8 mouse cellular contexts compared by ENCODE assay signal in genomic region chr14:49525176-49525930, GRCm38 (mm10). TPM values are rescaled to one million over a fixed set of nuclear protein-coding genes. Genes with fewer than 3 reads are reported as not detected.
DNase-seq lines count a peak whose midpoint lies in the region; ATAC-seq and TF ChIP-seq lines count a peak whose summit lies in the region.

No protein-coding gene starts in this region.

- H3K4me2 ChIP-seq in embryonic facial prominence, embryonic 13.5 days: peak overlapping the region; percentile 64
- H3K4me2 ChIP-seq in heart, embryonic 15.5 days: peak overlapping the region; percentile 86
- H3K4me2 ChIP-seq in kidney, postnatal 0 days (ENCODE audit: low read length): peak overlapping the region; percentile 40
- H3K4me2 ChIP-seq in liver, embryonic 13.5 days: 0 out of 2 replicates have a peak overlapping the region, but pooled peaks have one; percentile 8
- peak overlapping the region; percentile 80 for H3K4me2 ChIP-seq in neural tube, embryonic 14.5 days (ENCODE audit: low read depth, low read length)

- TF ChIP-seq CTCF in kidney, postnatal 0 days (IDR thresholded peaks at IDR 0.05; ENCODE audit: low read depth): no peak; the same call in 1 of the 2 replicates

- peak overlapping the region; percentile 33 for H3K4me3 ChIP-seq in embryonic facial prominence, embryonic 13.5 days
- peak overlapping the region; percentile 39 for H3K4me3 ChIP-seq in heart, embryonic 15.5 days
- 0 out of 2 replicates have a peak overlapping the region, but pooled peaks have one; percentile 4 for H3K4me3 ChIP-seq in kidney, postnatal 0 days (replicated peaks; ENCODE audit: low read depth, low read length)
- no peak overlapping the region for H3K4me3 ChIP-seq in liver, embryonic 13.5 days (replicated peaks)
- H3K4me3 ChIP-seq in neural tube, embryonic 14.5 days (ENCODE audit: low read depth, low read length): peak overlapping the region; percentile 63

- no peak overlapping the region for H3K9ac ChIP-seq in embryonic facial prominence, embryonic 13.5 days
- no peak overlapping the region for H3K9ac ChIP-seq in heart, embryonic 15.5 days
- H3K9ac ChIP-seq in kidney, postnatal 0 days (ENCODE audit: low read depth, low read length): no peak overlapping the region
- no peak overlapping the region for H3K9ac ChIP-seq in liver, embryonic 13.5 days
- peak overlapping the region; percentile 78 for H3K9ac ChIP-seq in neural tube, embryonic 14.5 days (replicated peaks; ENCODE audit: low read depth, low read length)

- no peaks in the 10 kb centered on the region for H3K9me3 ChIP-seq in embryonic facial prominence, embryonic 13.5 days
- H3K9me3 ChIP-seq in heart, embryonic 15.5 days (replicated peaks): no peaks in the 10 kb centered on the region
- no peaks in the 10 kb centered on the region for H3K9me3 ChIP-seq in kidney, postnatal 0 days (replicated peaks; ENCODE audit: low read length)
- H3K9me3 ChIP-seq in liver, embryonic 13.5 days (replicated peaks): no peaks in the 10 kb centered on the region
- H3K9me3 ChIP-seq in neural tube, embryonic 14.5 days (ENCODE audit: control insufficient read depth, low read length): no peaks in the 10 kb centered on the region

- peaks cover 6% of the 10 kb centered on the region for H3K4me1 ChIP-seq in embryonic facial prominence, embryonic 13.5 days
- H3K4me1 ChIP-seq in heart, embryonic 15.5 days (replicated peaks): peaks cover 7% of the 10 kb centered on the region
- H3K4me1 ChIP-seq in kidney, postnatal 0 days (replicated peaks; ENCODE audit: insufficient read depth, low read length): no peaks in the 10 kb centered on the region
- no peaks in the 10 kb centered on the region for H3K4me1 ChIP-seq in liver, embryonic 13.5 days (replicated peaks)
- H3K4me1 ChIP-seq in neural tube, embryonic 14.5 days (ENCODE audit: control insufficient read depth, insufficient read depth, low read length): 0 out of 2 replicates have a peak, but pooled peaks cover 3% of the 10 kb centered on the region

- ATAC-seq in embryonic facial prominence, embryonic 13.5 days (ENCODE audit: insufficient number of reproducible peaks, insufficient read depth, low FRiP score, low TSS enrichment, low read depth): no peak
- ATAC-seq in heart, embryonic 15.5 days (replicated peaks; ENCODE audit: insufficient number of reproducible peaks, insufficient read depth, low FRiP score, low read depth): peak; percentile 90
- peak; percentile 84 for ATAC-seq in kidney, postnatal 0 days (replicated peaks; ENCODE audit: low FRiP score, low read depth)
- ATAC-seq in liver, embryonic 13.5 days (ENCODE audit: low read depth): peak; percentile 34; the same call in 1 of the 2 replicates
- peak; percentile 90 for ATAC-seq in neural tube, embryonic 14.5 days (ENCODE audit: low read depth)

- peaks cover 21% of the 10 kb centered on the region for H3K27me3 ChIP-seq in embryonic facial prominence, embryonic 13.5 days
- peaks cover 11% of the 10 kb centered on the region for H3K27me3 ChIP-seq in heart, embryonic 15.5 days
- no peaks in the 10 kb centered on the region for H3K27me3 ChIP-seq in kidney, postnatal 0 days (ENCODE audit: insufficient read depth, low read length)
- peaks cover 12% of the 10 kb centered on the region for H3K27me3 ChIP-seq in liver, embryonic 13.5 days
- H3K27me3 ChIP-seq in neural tube, embryonic 14.5 days (ENCODE audit: control insufficient read depth, insufficient read depth, low read length): no peaks in the 10 kb centered on the region

- WGBS in embryonic facial prominence, embryonic 13.5 days: under 1% methylated on average over 63 of the region's 63 CpGs
- 1% methylated on average over 58 of the region's 63 CpGs for WGBS in heart, embryonic 15.5 days
- WGBS in kidney, postnatal 0 days: 1% methylated on average over 60 of the region's 63 CpGs
- under 1% methylated on average over 63 of the region's 63 CpGs for WGBS in liver, embryonic 13.5 days (ENCODE audit: insufficient replicate concordance)
- whole genome bisulfite sequencing in neural tube, embryonic 14.5 days: under 1% methylated on average over 62 of the region's 63 CpGs

- no peak overlapping the region for H3K27ac ChIP-seq in embryonic facial prominence, embryonic 13.5 days
- no peak overlapping the region for H3K27ac ChIP-seq in heart, embryonic 15.5 days
- H3K27ac ChIP-seq in kidney, postnatal 0 days: no peak overlapping the region
- no peak overlapping the region for H3K27ac ChIP-seq in liver, embryonic 13.5 days
- peak overlapping the region; percentile 77 for H3K27ac ChIP-seq in neural tube, embryonic 14.5 days (ENCODE audit: low read depth, low read length)

- peak; percentile 6 to 9 for DNase-seq in spleen, postnatal 14 days (ENCODE audit: low spot score in 2 of 2)
- DNase-seq in spleen, adult 12 weeks (ENCODE audit: low spot score): no peak
- peak; percentile 83 for DNase-seq in kidney, postnatal 0 days (ENCODE audit: low spot score)
- DNase-seq in liver, embryonic 13.5 days: peak; percentile 24
- peak; percentile 63 for DNase-seq in urinary bladder, postnatal 14 days (ENCODE audit: low spot score)

- H3K36me3 ChIP-seq in embryonic facial prominence, embryonic 13.5 days: no peaks in the 10 kb centered on the region
- no peaks in the 10 kb centered on the region for H3K36me3 ChIP-seq in heart, embryonic 15.5 days
- no peaks in the 10 kb centered on the region for H3K36me3 ChIP-seq in kidney, postnatal 0 days (ENCODE audit: insufficient read depth, low read length)
- H3K36me3 ChIP-seq in liver, embryonic 13.5 days: no peaks in the 10 kb centered on the region
- H3K36me3 ChIP-seq in neural tube, embryonic 14.5 days (ENCODE audit: control insufficient read depth, insufficient read depth, low read length): no peaks in the 10 kb centered on the region

RNA-seq across cellular contexts. Expression of gene Slc35f4, which starts 0.5 kb away (rescaled TPM):
- 0.12 TPM in 1 of 2 replicates, not detected in the other for polyA plus RNA-seq in embryonic facial prominence, embryonic 13.5 days (2015; fragmentation: Nextera tagmentation; extraction: Ambion mirVana)
- 0.13 TPM in 1 of 2 replicates, not detected in the other for polyA plus RNA-seq in heart, embryonic 15.5 days (2015; fragmentation: Nextera tagmentation; extraction: Ambion mirVana)
- polyA plus RNA-seq in kidney, postnatal 0 days (2015; fragmentation: Nextera tagmentation; extraction: Ambion mirVana): not detected in 2 replicates
- polyA plus RNA-seq in liver, embryonic 13.5 days (2015; fragmentation: Nextera tagmentation; extraction: Ambion mirVana): not detected in 2 replicates
- polyA plus RNA-seq in neural tube, embryonic 14.5 days (2014; fragmentation: Nextera tagmentation; extraction: Ambion mirVana): 24.9 and 38.7 TPM in 2 replicates

Comparison
In these comparisons a context has a peak if more than half of its experiments do, and no peak if none do; other contexts are left out.
1. H3K4me2 ChIP-seq: peak in every context shown above with its lines; median percentile 86 in heart, embryonic 15.5 days; 80 in neural tube, embryonic 14.5 days; 64 in embryonic facial prominence, embryonic 13.5 days; 40 in kidney, postnatal 0 days; 8 in liver, embryonic 13.5 days.
2. RNA of gene Slc35f4, which starts 0.5 kb away (polyA plus RNA-seq): 24.9 to 38.7 TPM in neural tube, embryonic 14.5 days; 0.13 TPM in heart, embryonic 15.5 days, not detected in liver, embryonic 13.5 days, not detected in kidney, postnatal 0 days and 0.12 TPM in embryonic facial prominence, embryonic 13.5 days; every median in the first group is over 10 times any median in the second.